ENCODE assay signal across 8 mouse cellular contexts in the genomic region with DNA sequence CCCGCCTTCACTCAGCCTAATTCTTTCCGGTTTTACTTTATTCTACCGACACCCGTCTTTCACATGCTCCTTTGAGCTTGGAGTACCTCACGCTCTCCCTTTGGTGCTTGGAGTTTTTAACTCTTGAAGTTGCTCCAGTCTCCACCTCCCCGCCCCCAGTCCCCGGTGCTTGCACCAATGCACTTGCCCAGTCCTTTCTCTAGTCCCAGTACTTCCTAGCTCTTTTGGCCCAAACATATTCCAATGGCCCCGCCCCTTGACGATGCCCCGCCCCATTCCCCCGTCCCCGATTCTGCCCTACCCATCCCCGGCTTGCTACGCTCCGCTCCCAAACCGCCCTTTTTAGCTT. TPM values are rescaled to one million over a fixed set of nuclear protein-coding genes. Genes with fewer than 3 reads are reported as not detected.
DNase-seq lines count a peak whose midpoint lies in the region; ATAC-seq and TF ChIP-seq lines count a peak whose summit lies in the region.

No protein-coding gene starts in this region.

- H3K79me2 ChIP-seq in macrophage (ENCODE audit: inconsistent target) = no peaks in the 10 kb centered on the region

- H3K4me2 ChIP-seq in embryonic facial prominence, embryonic 12.5 days (replicated peaks) = peak overlapping the region; percentile 81
- peak overlapping the region; percentile 72 for H3K4me2 ChIP-seq in heart, embryonic 13.5 days

- peak; percentile 65 for ATAC-seq in G1E (ENCODE audit: extremely low read depth, insufficient number of reproducible peaks, low FRiP score, poor library complexity, severe bottlenecking)
- peak; percentile 80 for ATAC-seq in embryonic facial prominence, embryonic 12.5 days (ENCODE audit: insufficient number of reproducible peaks, insufficient read depth, low FRiP score, low TSS enrichment)
- peak; percentile 83 for ATAC-seq in heart, embryonic 13.5 days (ENCODE audit: extremely low read depth, insufficient number of reproducible peaks, low FRiP score, low TSS enrichment)

- H3K9me3 ChIP-seq in G1E (replicated peaks) = no peaks in the 10 kb centered on the region
- no peaks in the 10 kb centered on the region for H3K9me3 ChIP-seq in embryonic facial prominence, embryonic 12.5 days
- no peaks in the 10 kb centered on the region for H3K9me3 ChIP-seq in heart, embryonic 13.5 days

- H3K27me3 ChIP-seq in G1E (ENCODE audit: insufficient read depth, low read length) = no peaks in the 10 kb centered on the region
- H3K27me3 ChIP-seq in embryonic facial prominence, embryonic 12.5 days = no peaks in the 10 kb centered on the region
- no peaks in the 10 kb centered on the region for H3K27me3 ChIP-seq in heart, embryonic 13.5 days (replicated peaks)

- peaks cover 11% of the 10 kb centered on the region for H3K4me1 ChIP-seq in G1E (ENCODE audit: insufficient read depth, low read depth, low read length)
- H3K4me1 ChIP-seq in embryonic facial prominence, embryonic 12.5 days = peaks cover 5% of the 10 kb centered on the region
- peaks cover 17% of the 10 kb centered on the region for H3K4me1 ChIP-seq in heart, embryonic 13.5 days

- peaks cover 2% of the 10 kb centered on the region for H3K36me3 ChIP-seq in G1E (replicated peaks)
- H3K36me3 ChIP-seq in embryonic facial prominence, embryonic 12.5 days = no peaks in the 10 kb centered on the region
- H3K36me3 ChIP-seq in heart, embryonic 13.5 days = no peaks in the 10 kb centered on the region
- no peaks in the 10 kb centered on the region for H3K36me3 ChIP-seq in macrophage (ENCODE audit: inconsistent target)

- 2% methylated on average over 16 of the region's 16 CpGs for WGBS in embryonic facial prominence, embryonic 12.5 days
- under 1% methylated on average over 16 of the region's 16 CpGs for WGBS in heart, embryonic 13.5 days
- WGBS in macrophage (ENCODE audit: missing documents) = 0% methylated on average over 16 of the region's 16 CpGs

- no peak for TF ChIP-seq CTCF in G1E (IDR thresholded peaks at IDR 0.05; ENCODE audit: low read depth, low read length)

- H3K9ac ChIP-seq in embryonic facial prominence, embryonic 12.5 days = peak overlapping the region; percentile 72
- H3K9ac ChIP-seq in heart, embryonic 13.5 days = peak overlapping the region; percentile 88

- DNase-seq in cerebellum, adult 11-12 months = peak; percentile 83
- DNase-seq in cerebellum, adult 11 months = no peak
- DNase-seq in G1E (ENCODE audit: low spot score) = peak; percentile 74
- peak; percentile 86 to 92 for DNase-seq in kidney, postnatal 25 days
- peak; percentile 69 for DNase-seq in urinary bladder, postnatal 25 days (ENCODE audit: low spot score)

- H3K27ac ChIP-seq in embryonic facial prominence, embryonic 12.5 days = peak overlapping the region; percentile 91
- peak overlapping the region; percentile 96 for H3K27ac ChIP-seq in heart, embryonic 13.5 days (replicated peaks)
- peak overlapping the region; percentile 70 for H3K27ac ChIP-seq in macrophage

- peak overlapping the region; percentile 95 for H3K4me3 ChIP-seq in G1E (ENCODE audit: low read depth, low read length)
- peak overlapping the region; percentile 89 for H3K4me3 ChIP-seq in embryonic facial prominence, embryonic 12.5 days
- peak overlapping the region; percentile 89 for H3K4me3 ChIP-seq in heart, embryonic 13.5 days
- H3K4me3 ChIP-seq in macrophage (ENCODE audit: inconsistent target) = peak overlapping the region; percentile 68

RNA-seq across cellular contexts. Expression of gene Nek1, which starts 0.5 kb away (rescaled TPM):
- total RNA-seq in G1E (2014; fragmentation: Nextera tagmentation) (56.7 and 68.9 TPM in 2 replicates), G1E (2017) (32.1 and 34.9 TPM in 2 replicates)
- polyA plus RNA-seq in G1E (2012) (6.7 and 6.9 TPM in 2 replicates), macrophage (2018) (3.4 to 5.1 TPM (median 4.6 TPM) in 3 replicates)
- 19.4 and 21.5 TPM in 2 replicates for polyA plus RNA-seq in embryonic facial prominence, embryonic 12.5 days (2016; fragmentation: Nextera tagmentation; extraction: Ambion mirVana)
- polyA plus RNA-seq in heart, embryonic 13.5 days (2015; fragmentation: Nextera tagmentation; extraction: Ambion mirVana) = 10.6 and 11.6 TPM in 2 replicates
- total RNA-seq in macrophage (2018; cell fraction: chromatin; rRNA removed) = 10 to 100 TPM in 22 of 26 experiments, 1 to 10 TPM in 4; 4.1 to 43.3 (median 29.6) TPM
- 1 to 10 TPM; 3.4 to 8.3 (median 6.2) TPM for total RNA-seq in macrophage (2018; cell fraction: cytosol; rRNA removed)
- total RNA-seq in macrophage (2018; cell fraction: nucleus; rRNA removed) = 10 to 100 TPM in 16 of 26 experiments, 1 to 10 TPM in 10; 3.6 to 23.7 (median 12.8) TPM

RNA-seq across cellular contexts. Expression of gene Clcn3, which starts 9.4 kb away (rescaled TPM):
- total RNA-seq in G1E (2014; fragmentation: Nextera tagmentation) = 175 and 215 TPM in 2 replicates
- 136 and 147 TPM in 2 replicates for total RNA-seq in G1E (2017)
- polyA plus RNA-seq in G1E (2012) = 16.2 and 18.0 TPM in 2 replicates
- polyA plus RNA-seq in embryonic facial prominence, embryonic 12.5 days (2016; fragmentation: Nextera tagmentation; extraction: Ambion mirVana) = 18.0 and 18.9 TPM in 2 replicates
- polyA plus RNA-seq in heart, embryonic 13.5 days (2015; fragmentation: Nextera tagmentation; extraction: Ambion mirVana) = 19.6 and 21.2 TPM in 2 replicates
- total RNA-seq in macrophage (2018; cell fraction: chromatin; rRNA removed) = 10 to 100 TPM in 23 of 26 experiments, 1 to 10 TPM in 3; 4.0 to 78.7 (median 48.6) TPM
- total RNA-seq in macrophage (2018; cell fraction: cytosol; rRNA removed) = 10 to 100 TPM; 10.3 to 31.5 (median 20.2) TPM
- 10 to 100 TPM; 13.1 to 88.6 (median 45.4) TPM for total RNA-seq in macrophage (2018; cell fraction: nucleus; rRNA removed)
- 12.2 to 17.5 TPM (median 14.6 TPM) in 3 replicates for polyA plus RNA-seq in macrophage (2018)
